Mouse (Mus musculus) kidney, adult 2 months (tissue): ENCODE results near the gene Smad6.

Experiments
- CTCF ChIP-seq: fragments of 200-500 bp; conservative IDR thresholded peaks from 2 replicates; pipeline ENCODE4 v1.5.1; 2011; ENCODE audit warnings: low read depth, mild to moderate bottlenecking, control low read depth, low read length, moderate library complexity, mixed read lengths; ENCODE audit not compliant: insufficient read depth, insufficient read length
- POLR2A ChIP-seq: fragments of 200-500 bp; IDR thresholded peaks from one replicate; pipeline ENCODE4 v1.6.1; 2011; ENCODE audit warnings: low read depth, low read length, control low read depth

DNA sequence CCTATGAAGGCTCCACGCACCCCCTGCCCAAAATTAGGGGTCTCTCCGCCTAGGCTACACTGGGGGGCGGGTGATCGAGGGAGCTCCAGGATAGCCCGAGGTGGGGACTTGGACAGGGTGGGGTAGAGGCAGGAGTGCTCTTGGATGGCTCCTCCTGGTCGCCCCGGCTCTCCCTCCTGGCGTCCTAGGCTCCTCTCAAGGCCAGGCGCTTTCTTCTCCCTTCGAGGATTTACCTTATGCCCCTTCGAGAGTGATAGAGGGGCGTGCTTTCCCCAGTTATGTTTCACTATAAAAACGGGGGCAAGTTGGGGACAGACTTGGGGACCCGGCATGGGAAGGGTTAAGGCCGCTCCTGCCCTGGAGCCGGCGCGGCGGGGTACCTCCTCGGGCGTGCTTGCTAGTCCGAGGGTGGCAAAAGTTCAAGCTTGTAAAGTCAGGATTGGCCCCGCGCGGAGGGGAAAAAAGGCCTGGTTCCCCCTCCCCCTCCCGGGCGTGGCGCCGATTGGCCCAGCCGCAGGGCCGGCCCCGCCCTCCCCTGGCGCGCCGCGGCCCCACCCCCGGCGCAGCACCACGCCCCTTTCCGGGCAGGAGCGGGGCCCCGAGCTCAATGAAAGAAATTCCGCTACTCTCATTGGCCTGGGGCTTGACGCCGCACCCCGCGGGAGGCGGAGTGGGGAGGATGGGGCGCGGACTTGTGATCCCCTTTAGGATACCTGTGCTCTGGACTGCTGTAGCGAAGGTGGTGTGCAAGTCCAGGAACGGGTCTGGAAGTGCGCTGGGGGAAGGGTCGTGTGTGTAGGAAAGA lies 905 bp upstream of the Smad6 start:
- TF ChIP-seq CTCF = no peak
- TF ChIP-seq POLR2A = no peak
